Mouse (Mus musculus): ENCODE measurements around the gene Ptprh. TPM values are rescaled to one million over a fixed set of nuclear protein-coding genes. Genes with fewer than 3 reads are reported as not detected.

The Ptprh gene
- total RNA-seq, 2 experiments from 2014 or later = not detected

GRCm38 (mm10) chr7:4502421-4503090 lies 101.3 kb downstream of the Ptprh start:
- no peak for ATAC-seq (replicated peaks; ENCODE audit: poor library complexity)

DNA sequence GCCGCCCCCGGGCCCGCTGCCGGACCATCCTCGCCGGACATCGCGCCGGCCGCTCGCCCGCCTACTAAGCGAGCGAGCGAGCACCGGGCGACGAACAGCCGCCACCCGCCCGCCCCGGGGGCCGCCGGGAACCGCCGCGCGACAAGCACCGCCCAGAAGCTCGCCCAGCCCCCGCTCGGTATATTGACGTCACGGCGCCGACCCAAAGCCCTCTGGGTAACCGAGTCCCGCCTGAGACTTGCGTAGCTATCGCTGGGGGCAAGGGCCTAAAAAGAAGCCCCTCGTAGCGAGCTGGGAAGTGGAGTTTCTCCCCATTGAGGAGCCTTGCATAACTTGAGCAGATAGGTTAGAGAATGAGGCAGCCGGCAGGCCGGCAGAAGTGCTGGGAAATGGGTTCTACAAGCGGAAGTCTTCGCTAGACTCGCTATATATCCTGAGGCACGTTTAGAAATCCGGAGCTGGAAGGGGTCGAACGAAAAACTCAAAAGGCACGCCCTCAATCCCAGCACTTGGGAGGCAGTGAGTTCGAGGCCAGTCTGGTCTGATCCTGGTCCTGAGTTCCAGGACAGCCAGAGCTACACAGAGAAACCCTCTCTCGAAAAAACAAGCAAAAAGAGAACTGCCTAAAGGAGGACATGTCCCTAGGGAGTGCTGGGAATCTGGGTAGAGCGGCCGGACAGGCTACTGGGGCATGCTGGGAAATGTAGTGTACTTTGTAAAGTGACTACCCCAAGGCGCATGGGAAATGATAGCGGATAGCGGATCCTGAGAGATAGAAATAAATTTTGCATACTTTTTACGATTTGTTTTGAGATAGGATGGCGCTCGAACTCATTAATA lies 102.1 kb downstream of the Ptprh start, which contains the start of gene Ppp1r12c:
Ppp1r12c (minus strand) TSS at position 123 of the 840 bp plus-strand sequence.
- ATAC-seq (replicated peaks; ENCODE audit: poor library complexity) = peak; percentile 73

DNA sequence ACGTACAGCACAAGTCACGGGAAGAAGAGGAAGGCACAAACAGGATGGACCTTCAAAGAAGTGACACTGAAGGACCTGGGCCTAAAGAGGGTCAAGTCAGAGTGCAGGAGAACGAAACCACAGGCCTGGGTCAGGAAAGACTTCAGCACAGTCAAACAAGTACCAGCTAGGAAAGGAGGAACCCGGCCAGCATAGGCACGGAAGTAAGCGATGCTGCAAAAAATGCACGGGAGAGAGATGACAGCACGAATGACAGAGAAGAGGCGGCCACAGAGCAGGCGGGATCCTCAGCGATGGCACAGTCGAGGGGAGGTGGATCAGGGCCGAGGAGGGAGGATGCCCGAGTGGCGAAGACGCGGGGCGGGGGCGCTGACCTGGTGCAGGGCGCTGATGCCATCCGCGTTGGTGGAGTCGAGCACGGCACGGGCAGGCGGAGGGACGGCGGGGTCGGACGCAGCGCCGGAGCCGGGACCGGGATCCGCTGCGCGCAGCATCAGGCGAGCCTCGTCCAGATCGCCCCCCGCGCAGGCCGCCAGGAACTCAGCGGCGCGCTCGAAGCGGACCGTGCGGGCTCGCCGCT lies 102.9 kb downstream of the Ptprh start:
- ATAC-seq (replicated peaks; ENCODE audit: poor library complexity) = peak; percentile 17

- no peak for ATAC-seq (replicated peaks; ENCODE audit: poor library complexity)
Observed at GRCm38 (mm10) chr7:4499034-4499433, 104.8 kb downstream of the Ptprh start.

Other genes starting within 250 kb of the Ptprh start
- gene Gp6, start 206.3 kb downstream of the Ptprh start, total RNA-seq (2015) = not detected in 2 replicates
- gene Gp6, start 206.3 kb downstream of the Ptprh start, total RNA-seq (2017) = not detected in 2 replicates
- 3.3 and 4.7 TPM in 2 replicates for gene Rdh13, start 158.4 kb downstream of the Ptprh start, total RNA-seq (2015)
- gene Rdh13, start 158.4 kb downstream of the Ptprh start, total RNA-seq (2017) = 16.1 and 32.6 TPM in 2 replicates
- 2.0 and 2.8 TPM in 2 replicates for gene Eps8l1, start 143.4 kb downstream of the Ptprh start, total RNA-seq (2015)
- 1.6 and 5.1 TPM in 2 replicates for gene Eps8l1, start 143.4 kb downstream of the Ptprh start, total RNA-seq (2017)
- 85.6 and 97.7 TPM in 2 replicates for gene Ppp1r12c, start 102.4 kb downstream of the Ptprh start, total RNA-seq (2015)
- gene Ppp1r12c, start 102.4 kb downstream of the Ptprh start, total RNA-seq (2017) = 106 and 112 TPM in 2 replicates
- 5.6 and 8.0 TPM in 2 replicates for gene Tnnt1, start 87.7 kb downstream of the Ptprh start, total RNA-seq (2015)
- 16.5 and 17.4 TPM in 2 replicates for gene Tnnt1, start 87.7 kb downstream of the Ptprh start, total RNA-seq (2017)
- 4.8 and 5.2 TPM in 2 replicates for gene Tnni3, start 79.8 kb downstream of the Ptprh start, total RNA-seq (2015)
- gene Tnni3, start 79.8 kb downstream of the Ptprh start, total RNA-seq (2017) = 2.1 and 6.0 TPM in 2 replicates
- 0.59 and 0.95 TPM in 2 replicates for gene Dnaaf3, start 71.6 kb downstream of the Ptprh start, total RNA-seq (2015)
- gene Dnaaf3, start 71.6 kb downstream of the Ptprh start, total RNA-seq (2017) = 1.3 and 1.4 TPM in 2 replicates
- not detected in 2 replicates for gene Syt5, start 56.5 kb downstream of the Ptprh start, total RNA-seq (2015)
- gene Syt5, start 56.5 kb downstream of the Ptprh start, total RNA-seq (2017) = not detected in 2 replicates
- gene Tmem86b, start 27.4 kb upstream of the Ptprh start, total RNA-seq (2015) = 6.7 and 8.9 TPM in 2 replicates
- 15.2 and 22.4 TPM in 2 replicates for gene Tmem86b, start 27.4 kb upstream of the Ptprh start, total RNA-seq (2017)
- 99.0 and 102 TPM in 2 replicates for gene Ppp6r1, start 55.0 kb upstream of the Ptprh start, total RNA-seq (2015)
- gene Ppp6r1, start 55.0 kb upstream of the Ptprh start, total RNA-seq (2017) = 124 and 144 TPM in 2 replicates
- gene Hspbp1, start 81.0 kb upstream of the Ptprh start, total RNA-seq (2015) = 48.1 and 52.5 TPM in 2 replicates
- gene Hspbp1, start 81.0 kb upstream of the Ptprh start, total RNA-seq (2017) = 20.2 and 26.2 TPM in 2 replicates
- gene Brsk1, start 86.6 kb upstream of the Ptprh start, total RNA-seq (2015) = 0.44 TPM in 1 of 2 replicates, not detected in the other
- not detected in 2 replicates for gene Brsk1, start 86.6 kb upstream of the Ptprh start, total RNA-seq (2017)
- 10.1 and 12.1 TPM in 2 replicates for gene Tmem150b, start 121.2 kb upstream of the Ptprh start, total RNA-seq (2015)
- gene Tmem150b, start 121.2 kb upstream of the Ptprh start, total RNA-seq (2017) = 23.0 and 24.4 TPM in 2 replicates
- gene Kmt5c, start 136.1 kb upstream of the Ptprh start, total RNA-seq (2015) = 37.3 and 41.0 TPM in 2 replicates
- 50.1 and 55.6 TPM in 2 replicates for gene Kmt5c, start 136.1 kb upstream of the Ptprh start, total RNA-seq (2017)
- 63.0 and 71.7 TPM in 2 replicates for gene Cox6b2, start 149.1 kb upstream of the Ptprh start, total RNA-seq (2015)
- gene Cox6b2, start 149.1 kb upstream of the Ptprh start, total RNA-seq (2017) = 44.2 and 66.7 TPM in 2 replicates
- gene Fam71e2, start 167.3 kb upstream of the Ptprh start, total RNA-seq (2015) = not detected in 2 replicates
- not detected in 2 replicates for gene Fam71e2, start 167.3 kb upstream of the Ptprh start, total RNA-seq (2017)
- 0.17 TPM in 1 of 2 replicates, not detected in the other for gene Il11, start 178.8 kb upstream of the Ptprh start, total RNA-seq (2015)
- not detected in 2 replicates for gene Il11, start 178.8 kb upstream of the Ptprh start, total RNA-seq (2017)
- not detected in 2 replicates for gene Tmem190, start 178.9 kb upstream of the Ptprh start, total RNA-seq (2015)
- gene Tmem190, start 178.9 kb upstream of the Ptprh start, total RNA-seq (2017) = not detected in 2 replicates
- gene Tmem238, start 185.6 kb upstream of the Ptprh start, total RNA-seq (2015) = 6.2 and 10.5 TPM in 2 replicates
- 5.4 and 5.5 TPM in 2 replicates for gene Tmem238, start 185.6 kb upstream of the Ptprh start, total RNA-seq (2017)
- gene Rpl28, start 188.8 kb upstream of the Ptprh start, total RNA-seq (2015) = 1,898 and 2,111 TPM in 2 replicates
- gene Rpl28, start 188.8 kb upstream of the Ptprh start, total RNA-seq (2017) = 686 and 710 TPM in 2 replicates
- gene Ube2s, start 208.5 kb upstream of the Ptprh start, total RNA-seq (2015) = 280 and 341 TPM in 2 replicates
- gene Ube2s, start 208.5 kb upstream of the Ptprh start, total RNA-seq (2017) = 169 and 190 TPM in 2 replicates
- gene Shisa7, start 240.7 kb upstream of the Ptprh start, total RNA-seq (2015) = 0.05 TPM in 1 of 2 replicates, not detected in the other
- not detected in 2 replicates for gene Shisa7, start 240.7 kb upstream of the Ptprh start, total RNA-seq (2017)

Measured in megakaryocyte progenitor cell, adult 5-6 weeks (primary cell).